Mouse (Mus musculus) liver, postnatal 0 days (tissue): ENCODE measurements around the gene Ntrk1. TPM values are rescaled to one million over a fixed set of nuclear protein-coding genes. Genes with fewer than 3 reads are reported as not detected.

ENCODE experiments used
- ATAC-seq: fragments of 200-750 bp; cut with Nextera tagmentation; 2 replicates; pipeline ENCODE4 v1.8.0; 2017; ENCODE audit warnings: mild to moderate bottlenecking, moderate library complexity
- DNase-seq: peaks from one replicate; pipeline ENCODE4 v3.0.0-alpha.2; 2016
- H3K27ac ChIP-seq: fragments of 300-500 bp; sonication (generic); 2 replicates; pipeline ENCODE4 v1.5.1; 2014; ENCODE audit warnings: antibody characterized with exemption, moderate library complexity, mild to moderate bottlenecking, low read depth
- H3K27me3 ChIP-seq: fragments of 300-500 bp; sonication (generic); 2 replicates; pipeline ENCODE4 v1.6.1; 2014; ENCODE audit warnings: low read length, control low read depth, mixed read lengths; ENCODE audit not compliant: insufficient read depth
- H3K36me3 ChIP-seq: fragments of 300-500 bp; sonication (generic); replicated peaks from 2 replicates; pipeline ENCODE4 v1.6.1; 2014; ENCODE audit warnings: mild to moderate bottlenecking, control low read depth, low read length, moderate library complexity, mixed read lengths; ENCODE audit not compliant: insufficient read depth
- H3K4me1 ChIP-seq: fragments of 300-500 bp; sonication (generic); 2 replicates; pipeline ENCODE4 v1.6.1; 2014; ENCODE audit warnings: antibody characterized with exemption, mild to moderate bottlenecking, control low read depth; ENCODE audit not compliant: insufficient read depth
- H3K4me2 ChIP-seq: fragments of 300-500 bp; sonication (generic); 2 replicates; pipeline ENCODE4 v1.6.1; 2014; ENCODE audit warnings: low read depth, mild to moderate bottlenecking, low read length, moderate library complexity, mixed read lengths
- H3K4me3 ChIP-seq: fragments of 300-500 bp; sonication (generic); 2 replicates; pipeline ENCODE4 v1.5.1; 2014; ENCODE audit warnings: low read depth, low read length
- H3K9ac ChIP-seq: fragments of 300-500 bp; sonication (generic); replicated peaks from 2 replicates; pipeline ENCODE4 v1.6.1; 2014; ENCODE audit warnings: mild to moderate bottlenecking, moderate library complexity
- H3K9me3 ChIP-seq: fragments of 300-500 bp; sonication (generic); 2 replicates; pipeline ENCODE4 v1.6.1; 2016; ENCODE audit warnings: mild to moderate bottlenecking, control low read depth, low read length, mixed read lengths
- CTCF ChIP-seq: sonication (generic); IDR thresholded peaks from 2 replicates; pipeline ENCODE4 v1.5.1; 2016; ENCODE audit warnings: antibody characterized with exemption, low read depth
- EP300 ChIP-seq: IDR thresholded peaks from 2 replicates; pipeline ENCODE4 v1.6.1; 2016; ENCODE audit warnings: antibody characterized with exemption, low read depth, mild to moderate bottlenecking
- WGBS: fragments of 180-500 bp; shearing (Covaris S2); extraction: QIAGEN DNeasy Blood & Tissue Kit; methylation state at CpG from one replicate; pipeline ENCODE4 v1.1.7; 2014; ENCODE audit not compliant: insufficient replicate concordance; 5-methylcytosine and 5-hydroxymethylcytosine counted together
- polyA plus RNA-seq: library from polyadenylated mRNA; unstranded; fragments of >200 nt; fragmentation: Nextera tagmentation; extraction: Ambion mirVana; gene quantifications from 2 replicates; pipeline ENCODE4 v1.2.1, GENCODE M21; 2015

Gene Ntrk1
- 0.47 and 0.53 TPM in 2 replicates for polyA plus RNA-seq

DNA sequence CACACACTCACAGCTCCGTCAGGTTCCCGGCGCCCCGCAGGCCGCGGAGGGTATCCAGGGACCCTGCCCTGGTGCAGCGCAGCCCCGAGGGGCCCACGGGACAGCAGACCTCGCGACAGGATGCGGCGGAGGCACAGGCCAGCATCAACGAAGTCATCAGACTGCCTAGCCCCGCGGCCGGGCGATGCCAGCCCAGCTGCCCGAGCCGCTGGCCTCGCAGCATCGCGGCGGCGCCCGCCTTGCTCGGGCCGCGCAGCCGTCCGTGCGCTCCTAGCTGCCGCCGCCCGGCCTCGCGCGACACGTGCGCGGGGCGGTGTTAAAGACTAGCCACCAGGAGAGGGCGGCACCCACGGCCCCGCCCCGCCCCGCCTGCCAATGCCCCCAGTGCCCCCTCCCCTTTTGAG, at the start of gene Ntrk1:
Gene Ntrk1 (minus strand): TSS at position 241 of the 404 bp plus-strand sequence.
- TF ChIP-seq EP300 (no peak), CTCF (no peak)
- Histone ChIP-seq H3K9me3 (no peaks in the 10 kb centered on the region), H3K27me3 (peaks cover 88% of the 10 kb centered on the region), H3K36me3 (no peaks in the 10 kb centered on the region), H3K27ac (no peak within 1 kb of the TSS), H3K4me2 (peak within 1 kb of the TSS; percentile 39), H3K4me1 (peaks cover 12% of the 10 kb centered on the region), H3K9ac (no peak within 1 kb of the TSS), H3K4me3 (peak within 1 kb of the TSS; percentile 3; the same call in 1 of the 2 replicates)
- DNase-seq = peak; percentile 28
- ATAC-seq = peak; percentile 78
- WGBS = 1% methylated on average over 36 of the region's 47 CpGs

DNA sequence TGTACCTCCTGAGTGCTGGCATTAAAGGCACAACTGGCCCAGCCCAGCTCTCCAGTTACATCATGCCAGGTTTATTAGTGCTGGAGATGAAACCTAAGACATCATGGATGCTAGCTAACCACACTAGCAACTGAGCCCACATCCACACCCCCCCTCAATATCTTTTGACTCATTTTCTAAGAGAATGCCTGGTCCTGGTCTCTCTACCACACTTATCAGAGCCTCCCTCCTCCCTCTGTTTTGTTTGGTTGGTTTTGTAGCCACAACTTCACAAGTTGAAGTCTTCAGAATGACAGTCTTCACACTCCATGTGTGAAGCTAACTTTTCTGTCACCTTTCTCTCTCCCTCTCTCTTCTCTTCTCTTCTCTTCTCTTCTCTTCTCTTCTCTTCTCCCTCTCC, 45.9 kb upstream of the Ntrk1 start:
- DNase-seq = no peak
- H3K9ac ChIP-seq = no peak overlapping the region

DNA sequence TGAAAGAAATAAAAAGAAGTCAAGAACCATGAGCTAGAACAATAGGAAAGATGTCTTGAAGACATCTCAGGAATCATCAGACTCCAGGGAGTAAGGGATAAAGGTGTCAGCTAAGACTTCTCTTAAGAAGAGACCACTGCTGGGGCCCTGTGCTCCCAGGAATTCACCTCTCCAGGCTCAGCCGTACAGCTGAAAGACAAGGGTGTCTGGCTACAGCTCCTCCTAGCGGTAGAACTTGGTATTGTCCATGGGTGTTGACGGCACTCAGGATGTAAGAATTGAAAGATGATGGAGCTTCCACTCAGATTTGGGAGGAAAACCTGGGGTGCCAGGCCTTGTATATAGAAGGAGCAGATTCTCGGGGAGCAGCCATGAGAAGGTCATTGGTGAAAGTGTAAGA, 43.7 kb upstream of the Ntrk1 start:
- 6% methylated on average over 4 of the region's 4 CpGs for WGBS
- Histone ChIP-seq H3K4me3 (no peak overlapping the region), H3K4me2 (no peak overlapping the region), H3K27ac (no peak overlapping the region), H3K27me3 (no peaks in the 10 kb centered on the region), H3K4me1 (no peaks in the 10 kb centered on the region), H3K36me3 (no peaks in the 10 kb centered on the region), H3K9ac (no peak overlapping the region), H3K9me3 (no peaks in the 10 kb centered on the region)
- TF ChIP-seq CTCF (peak; percentile 93), EP300 (no peak)
- ATAC-seq (no peak), DNase-seq (peak; percentile 79)

More for the DNA sequence above, 45.9 kb upstream of the Ntrk1 start:
- Histone ChIP-seq H3K4me2 (no peak overlapping the region), H3K27ac (no peak overlapping the region), H3K4me1 (no peaks in the 10 kb centered on the region), H3K4me3 (no peak overlapping the region), H3K9me3 (no peaks in the 10 kb centered on the region), H3K36me3 (no peaks in the 10 kb centered on the region), H3K27me3 (no peaks in the 10 kb centered on the region)
- no peak for ATAC-seq
- no peak for TF ChIP-seq EP300
- TF ChIP-seq CTCF = no peak

DNA sequence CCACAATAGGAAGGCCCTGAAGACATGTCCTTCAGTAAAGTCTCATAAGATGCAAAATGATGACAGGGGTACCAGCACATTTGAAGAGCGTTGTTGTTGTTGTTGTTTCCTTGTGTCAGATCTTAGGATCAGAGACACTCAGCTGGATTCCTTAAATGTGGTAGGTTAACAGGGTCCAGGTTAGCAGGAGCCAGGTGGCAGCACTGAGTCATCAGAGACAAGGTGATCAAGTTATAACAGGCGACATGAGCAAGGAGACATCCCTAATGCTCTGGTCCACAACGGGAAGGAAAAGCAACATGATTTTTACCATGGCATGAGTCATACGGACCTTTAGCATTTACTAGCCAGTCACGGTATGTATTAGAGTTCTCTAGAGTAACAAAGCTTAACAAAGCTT, 38.5 kb upstream of the Ntrk1 start:
- TF ChIP-seq CTCF (peak; percentile 40), EP300 (no peak)
- no peak for ATAC-seq
- Histone ChIP-seq H3K4me2 (no peak overlapping the region), H3K9me3 (no peaks in the 10 kb centered on the region), H3K36me3 (no peaks in the 10 kb centered on the region), H3K4me1 (no peaks in the 10 kb centered on the region), H3K27ac (no peak overlapping the region), H3K9ac (no peak overlapping the region), H3K27me3 (no peaks in the 10 kb centered on the region), H3K4me3 (no peak overlapping the region)
- WGBS = 57% methylated on average over 5 of the region's 5 CpGs
- DNase-seq = no peak

DNA sequence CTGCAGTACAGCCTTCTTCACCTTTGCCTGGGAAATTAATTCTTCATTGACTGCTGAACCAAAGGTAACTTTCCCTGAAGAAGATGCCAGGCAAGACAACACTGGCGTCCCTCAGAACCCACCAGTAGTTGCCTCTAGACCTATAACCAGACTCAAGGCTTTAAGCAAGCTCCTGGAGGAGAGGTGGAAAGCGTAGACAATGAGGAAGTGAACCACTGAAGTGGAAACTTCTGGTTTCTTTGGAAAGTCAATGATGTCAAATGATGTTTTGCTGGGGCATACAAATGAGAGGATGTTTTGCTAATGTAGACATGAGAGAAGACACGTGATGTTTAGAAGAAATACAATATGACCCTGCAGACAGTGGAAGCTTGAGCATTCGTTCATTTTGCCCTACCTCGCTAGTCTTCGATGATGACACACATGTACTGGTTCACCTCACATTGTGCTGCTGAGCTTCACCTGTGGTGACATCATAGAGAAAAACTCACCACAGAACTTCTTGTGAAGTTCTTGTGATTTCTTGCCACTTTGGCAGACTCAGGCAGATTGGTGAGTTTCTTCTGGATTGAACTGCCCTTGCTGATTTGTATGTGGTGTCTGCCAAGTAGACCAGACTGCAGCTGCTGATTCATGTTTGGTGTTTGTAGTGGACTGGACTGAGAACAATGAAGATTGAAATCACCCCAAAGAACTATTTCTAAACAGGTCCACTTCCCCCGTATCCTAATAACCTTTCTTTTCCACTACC, 37.3 kb upstream of the Ntrk1 start:
- no peak for ATAC-seq
- H3K4me2 ChIP-seq = no peak overlapping the region
- 66% methylated on average over 7 of the region's 7 CpGs for WGBS

DNA sequence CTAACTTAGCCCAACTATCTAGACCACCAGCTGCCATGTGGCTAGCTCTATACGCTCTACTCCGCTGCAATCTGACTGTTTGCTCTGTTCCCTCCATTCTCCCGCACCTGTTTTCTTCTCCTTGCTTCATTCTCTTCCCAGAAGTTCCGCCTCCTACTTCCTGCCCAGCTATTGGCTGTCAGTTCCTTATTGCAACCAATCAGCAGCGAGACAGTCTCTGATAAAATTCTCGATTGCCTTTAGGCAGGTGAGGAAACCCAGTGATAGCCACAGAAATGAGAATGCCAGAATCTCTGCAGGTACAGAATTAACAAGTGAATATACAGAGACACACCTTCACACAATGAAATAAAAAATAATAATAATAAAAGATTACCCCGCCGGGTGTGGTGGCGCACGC, 34.1 kb upstream of the Ntrk1 start:
- H3K27me3 ChIP-seq = no peaks in the 10 kb centered on the region
- TF ChIP-seq CTCF = no peak
- TF ChIP-seq EP300 = no peak
- DNase-seq = no peak
- H3K27ac ChIP-seq = no peak overlapping the region
- peak; percentile 25; the same call in 1 of the 2 replicates for ATAC-seq
- WGBS = 53% methylated on average over 10 of the region's 10 CpGs
- no peak overlapping the region for H3K4me2 ChIP-seq
- no peaks in the 10 kb centered on the region for H3K4me1 ChIP-seq
- H3K9ac ChIP-seq = no peak overlapping the region
- H3K9me3 ChIP-seq = no peaks in the 10 kb centered on the region
- H3K4me3 ChIP-seq = no peak overlapping the region
- no peaks in the 10 kb centered on the region for H3K36me3 ChIP-seq

More for the DNA sequence above, 37.3 kb upstream of the Ntrk1 start:
- Histone ChIP-seq H3K27me3 (no peaks in the 10 kb centered on the region), H3K9me3 (no peaks in the 10 kb centered on the region), H3K36me3 (no peaks in the 10 kb centered on the region), H3K9ac (no peak overlapping the region), H3K4me3 (no peak overlapping the region), H3K27ac (no peak overlapping the region), H3K4me1 (no peaks in the 10 kb centered on the region)
- TF ChIP-seq CTCF (no peak), EP300 (no peak)
- DNase-seq = no peak
